Mouse (Mus musculus): ENCODE results near the gene Spag6. TPM values are rescaled to one million over a fixed set of nuclear protein-coding genes. Genes with fewer than 3 reads are reported as not detected.

Gene Spag6
- total and polyA plus RNA-seq, 3 experiments: 0.10 TPM; not detected in 2

- Histone ChIP-seq H3K27me3 (ENCODE audit: control insufficient read depth in 1 of 2, insufficient read depth in 2 of 2, low read length in 2 of 2) (peaks cover 14 to 30% of the 10 kb centered on the region in 2 experiments), H3K9me3 (replicated peaks; ENCODE audit: insufficient read depth, low read length) (no peaks in the 10 kb centered on the region), H3K4me3 (ENCODE audit: control insufficient read depth in 1 of 2, insufficient read depth in 1 of 2, low read depth in 2 of 2, low read length in 2 of 2) (peak overlapping the region; percentile 81 to 83), H3K79me2 (ENCODE audit: control insufficient read depth, insufficient read depth, low read length, poor library complexity) (peaks cover 16% of the 10 kb centered on the region), H3K27ac (ENCODE audit: control insufficient read depth, low read depth, low read length) (peak overlapping the region; percentile 52), H3K4me1 (ENCODE audit: control insufficient read depth in 1 of 2, insufficient read depth in 2 of 2, low read length in 2 of 2) (peaks cover 13% of the 10 kb centered on the region in 2 experiments), H3K36me3 (ENCODE audit: control insufficient read depth in 1 of 2, insufficient read depth in 2 of 2, low read length in 2 of 2) (peaks cover 0 to 17% of the 10 kb centered on the region in 2 experiments; a peak in 2 of 4 replicates), H3K9ac (ENCODE audit: control insufficient read depth, low read depth, low read length, poor library complexity, severe bottlenecking) (peak overlapping the region; percentile 96)
- DNase-seq (ENCODE audit: low read depth, low spot score): peak; percentile 68
- TF ChIP-seq MAZ (IDR thresholded peaks at IDR 0.05; ENCODE audit: low read depth, low read length) (no peak), CHD1 (IDR thresholded peaks at IDR 0.05; ENCODE audit: low read depth, low read length) (peak; percentile 57; the same call in 1 of the 2 replicates)
These were observed 21.1 kb upstream of the Spag6 start for GRCm38 (mm10) chr2:18672766-18673164.

- peaks cover 0 to 22% of the 10 kb centered on the region in 2 experiments; a peak in 2 of 4 replicates for H3K36me3 ChIP-seq (ENCODE audit: control insufficient read depth in 1 of 2, insufficient read depth in 2 of 2, low read length in 2 of 2)
- peak; percentile 41 for DNase-seq (ENCODE audit: low read depth, low spot score)
- peak overlapping the region; percentile 12 to 83; a peak in 2 of 4 replicates for H3K4me3 ChIP-seq (ENCODE audit: control insufficient read depth in 1 of 2, insufficient read depth in 1 of 2, low read depth in 2 of 2, low read length in 2 of 2)
- H3K27me3 ChIP-seq (ENCODE audit: control insufficient read depth in 1 of 2, insufficient read depth in 2 of 2, low read length in 2 of 2): peaks cover 10 to 24% of the 10 kb centered on the region in 2 experiments
- TF ChIP-seq TCF12 (IDR thresholded peaks at IDR 0.05; ENCODE audit: low read depth, low read length) (no peak), BHLHE40 (IDR thresholded peaks at IDR 0.05; ENCODE audit: borderline replicate concordance, low read depth, low read length) (no peak), CTCF (IDR thresholded peaks at IDR 0.05 in 2 of 3, conservative IDR thresholded peaks at IDR 0.05 in 1 of 3; ENCODE audit: control insufficient read depth in 1 of 3, insufficient read depth in 1 of 3, low read depth in 2 of 3, low read length in 3 of 3, poor library complexity in 1 of 3, severe bottlenecking in 1 of 3) (no peak), POLR2AphosphoS5 (IDR thresholded peaks at IDR 0.05; ENCODE audit: borderline replicate concordance, low read depth, low read length) (no peak), EP300 (IDR thresholded peaks at IDR 0.05; ENCODE audit: low read depth in 1 of 2, low read length in 2 of 2) (no peak), ELF1 (IDR thresholded peaks at IDR 0.05; ENCODE audit: low read depth, low read length) (no peak), MXI1 (IDR thresholded peaks at IDR 0.05; ENCODE audit: low read depth, low read length) (no peak), NELFE (IDR thresholded peaks at IDR 0.05; ENCODE audit: low read depth, low read length) (no peak), MAZ (IDR thresholded peaks at IDR 0.05; ENCODE audit: low read depth, low read length) (no peak)
- H3K79me2 ChIP-seq (ENCODE audit: control insufficient read depth, insufficient read depth, low read length, poor library complexity): peaks cover 24% of the 10 kb centered on the region
- peaks cover 13 to 19% of the 10 kb centered on the region in 2 experiments for H3K4me1 ChIP-seq (ENCODE audit: control insufficient read depth in 1 of 2, insufficient read depth in 2 of 2, low read length in 2 of 2)
- H3K27ac ChIP-seq (ENCODE audit: control insufficient read depth, low read depth, low read length): no peak overlapping the region
- H3K9me3 ChIP-seq (replicated peaks; ENCODE audit: insufficient read depth, low read length): no peaks in the 10 kb centered on the region
- H3K9ac ChIP-seq (ENCODE audit: control insufficient read depth, low read depth, low read length, poor library complexity, severe bottlenecking): peak overlapping the region; percentile 42
These were observed 20.1 kb upstream of the Spag6 start for GRCm38 (mm10) chr2:18673766-18674165.

- peak; percentile 60; the same call in 1 of the 2 replicates for TF ChIP-seq GATA1 (IDR thresholded peaks at IDR 0.05; ENCODE audit: low read depth, low read length)
- peak; percentile 53 for TF ChIP-seq ZNF384 (IDR thresholded peaks at IDR 0.05; ENCODE audit: low read depth, low read length)
- TF ChIP-seq UBTF (IDR thresholded peaks at IDR 0.05; ENCODE audit: borderline replicate concordance, insufficient read depth, low read depth, low read length): no peak
- peak; percentile 26 for DNase-seq (ENCODE audit: low read depth, low spot score)
- peaks cover 28% of the 10 kb centered on the region for H3K79me2 ChIP-seq (ENCODE audit: control insufficient read depth, insufficient read depth, low read length, poor library complexity)
- peaks cover 10 to 18% of the 10 kb centered on the region in 2 experiments for H3K27me3 ChIP-seq (ENCODE audit: control insufficient read depth in 1 of 2, insufficient read depth in 2 of 2, low read length in 2 of 2)
- H3K9ac ChIP-seq (ENCODE audit: control insufficient read depth, low read depth, low read length, poor library complexity, severe bottlenecking): peak overlapping the region; percentile 42; the same call in 1 of the 2 replicates
- H3K4me3 ChIP-seq (ENCODE audit: control insufficient read depth in 1 of 2, insufficient read depth in 1 of 2, low read depth in 2 of 2, low read length in 2 of 2): peak overlapping the region in 1 of 2 experiments; percentile 83; a peak in 1 of 4 replicates
- peaks cover 17 to 19% of the 10 kb centered on the region in 2 experiments for H3K4me1 ChIP-seq (ENCODE audit: control insufficient read depth in 1 of 2, insufficient read depth in 2 of 2, low read length in 2 of 2)
- H3K36me3 ChIP-seq (ENCODE audit: control insufficient read depth in 1 of 2, insufficient read depth in 2 of 2, low read length in 2 of 2): peaks cover 0 to 26% of the 10 kb centered on the region in 2 experiments; a peak in 2 of 4 replicates
- no peak overlapping the region for H3K27ac ChIP-seq (ENCODE audit: control insufficient read depth, low read depth, low read length)
- no peaks in the 10 kb centered on the region for H3K9me3 ChIP-seq (replicated peaks; ENCODE audit: insufficient read depth, low read length)
These were observed 19.5 kb upstream of the Spag6 start for GRCm38 (mm10) chr2:18674193-18674902.

All from MEL (cell line).